Mouse (Mus musculus) forelimb bud, embryonic 11.5 days (tissue): ENCODE measurements around the gene Gstm4.
"Not testable (repeated sequence)": the region's sequence is repeated elsewhere in the genome, so short reads cannot be mapped to it uniquely, and the experiment has no call there.

Experiments
- DNase-seq: peaks from one replicate; pipeline ENCODE4 v3.0.0-alpha.2; 2012; ENCODE audit warnings: low read depth, low spot score

Gstm4 gene

DNA sequence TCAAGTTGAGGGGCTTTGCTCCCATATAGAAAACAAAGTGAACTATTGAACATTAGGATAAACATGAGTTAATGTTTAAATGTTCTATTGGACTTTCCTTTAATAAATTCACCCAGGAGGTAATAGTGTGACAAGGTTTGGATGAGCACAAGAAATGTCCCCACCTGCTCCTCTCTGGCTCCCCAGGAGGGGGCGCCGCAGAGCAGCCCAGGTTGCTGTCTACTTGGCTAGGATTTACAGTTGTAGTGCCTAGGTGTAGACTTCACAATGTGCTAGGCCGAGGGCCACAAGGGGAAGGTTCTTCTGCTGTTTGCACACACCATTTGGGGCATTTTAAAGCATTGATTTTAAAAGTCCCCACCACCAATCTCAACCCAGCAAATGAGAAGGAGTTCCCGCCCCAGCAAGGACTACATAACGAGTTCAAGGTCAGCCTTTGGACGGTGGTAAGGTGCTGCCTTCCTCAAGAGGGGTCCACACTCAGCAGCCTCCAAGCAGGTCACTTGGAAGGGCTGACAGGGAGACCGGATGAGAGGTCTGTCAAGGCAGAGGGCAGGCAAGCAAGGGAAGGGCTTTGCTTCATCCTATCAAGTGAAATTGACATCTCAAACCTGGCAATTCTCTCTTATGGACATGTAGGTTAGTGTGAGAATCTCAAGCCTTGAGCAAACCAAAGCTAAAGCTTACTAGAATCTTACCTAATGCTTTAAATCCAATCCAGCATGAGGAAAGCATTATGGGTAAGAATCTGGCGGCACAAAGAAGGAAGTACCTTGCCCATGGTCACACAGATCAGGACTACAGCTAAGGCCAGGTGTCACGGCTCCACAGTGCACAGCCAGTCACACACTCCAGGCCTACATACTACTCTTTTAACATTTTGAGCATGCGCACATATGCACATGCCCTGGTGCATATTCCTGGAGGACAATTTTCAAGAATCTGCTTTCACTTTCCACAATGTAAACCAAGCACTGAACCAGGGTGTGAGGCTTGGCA is 25.9 kb upstream of the Gstm4 start:
- peak; percentile 29 for DNase-seq

DNA sequence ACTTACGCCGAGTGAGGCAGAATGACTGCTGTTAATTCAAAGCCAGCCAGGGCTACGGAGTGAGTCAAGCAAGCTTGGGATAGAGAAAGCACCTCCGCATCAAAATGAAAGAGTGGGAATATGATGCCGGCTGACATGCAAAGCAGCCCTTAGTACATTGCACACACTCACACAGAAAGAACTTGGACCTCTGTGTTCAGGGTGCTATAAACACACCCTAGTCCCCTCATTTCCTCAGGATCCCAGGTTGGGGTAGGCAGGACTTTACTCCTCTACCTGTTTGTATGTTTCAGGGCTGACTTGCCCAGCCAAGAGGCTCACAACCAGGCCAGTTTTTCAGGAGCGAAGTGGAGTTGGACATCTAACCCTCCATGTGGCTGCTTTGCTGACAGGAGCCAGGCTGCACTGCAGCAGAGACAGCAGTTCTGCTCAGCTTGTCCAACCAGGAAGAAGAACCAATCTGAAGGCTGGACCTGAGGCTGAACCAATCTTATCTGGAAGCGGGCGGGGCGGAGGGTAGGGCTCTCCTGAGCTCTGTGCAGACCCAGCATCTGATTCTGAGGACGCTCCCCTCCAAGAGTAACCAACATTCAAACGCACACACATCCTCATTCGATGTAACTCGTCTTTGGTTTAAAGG is 24.7 kb upstream of the Gstm4 start:
- DNase-seq: no peak

DNA sequence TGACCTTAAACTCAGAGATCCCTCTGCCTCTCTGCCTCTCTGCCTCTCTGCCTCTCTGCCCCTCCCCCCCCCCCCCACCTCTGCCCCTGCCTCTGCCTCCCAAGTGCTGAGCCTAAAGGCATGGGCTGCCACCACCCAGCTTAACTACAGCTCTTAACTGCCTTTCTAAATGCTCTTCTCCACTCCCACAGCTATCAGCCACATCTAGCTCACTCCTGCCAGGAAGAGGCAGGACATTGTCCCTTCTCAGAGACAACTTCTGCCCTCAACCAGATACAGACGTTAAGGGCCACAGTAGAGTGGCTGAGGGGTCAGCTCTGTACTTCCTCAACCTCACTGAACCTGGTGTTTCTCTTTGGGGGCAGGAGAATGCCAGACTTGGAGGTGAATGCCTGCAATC is 24.1 kb upstream of the Gstm4 start:
- no peak for DNase-seq

DNA sequence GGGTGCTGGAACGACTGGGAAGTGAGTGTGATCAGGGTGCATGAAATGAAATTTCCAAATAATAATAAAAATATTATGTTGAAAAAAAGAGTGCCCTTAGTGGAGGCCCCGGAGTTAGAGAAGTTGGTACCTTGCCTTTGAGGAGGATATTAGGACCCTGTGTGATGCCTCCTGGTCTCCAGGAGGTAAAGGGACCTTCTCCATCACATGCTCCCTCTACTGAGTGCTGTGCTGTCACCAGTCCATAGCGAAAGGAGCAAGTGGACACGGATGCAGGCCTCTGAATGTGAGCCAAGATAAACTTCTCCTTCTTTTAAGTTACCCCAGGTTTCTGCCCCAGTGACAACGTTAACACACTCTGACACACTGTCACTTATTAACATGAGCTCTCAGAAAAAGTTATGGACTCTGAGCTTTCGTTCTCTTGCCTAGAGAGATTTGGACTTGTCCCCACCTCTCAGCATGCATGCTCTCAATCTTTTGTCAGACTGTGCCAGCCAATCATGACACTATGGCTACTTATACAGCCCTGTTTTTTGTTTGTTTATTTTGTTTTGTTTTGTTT is 22.8 kb upstream of the Gstm4 start:
- DNase-seq: no peak

DNA sequence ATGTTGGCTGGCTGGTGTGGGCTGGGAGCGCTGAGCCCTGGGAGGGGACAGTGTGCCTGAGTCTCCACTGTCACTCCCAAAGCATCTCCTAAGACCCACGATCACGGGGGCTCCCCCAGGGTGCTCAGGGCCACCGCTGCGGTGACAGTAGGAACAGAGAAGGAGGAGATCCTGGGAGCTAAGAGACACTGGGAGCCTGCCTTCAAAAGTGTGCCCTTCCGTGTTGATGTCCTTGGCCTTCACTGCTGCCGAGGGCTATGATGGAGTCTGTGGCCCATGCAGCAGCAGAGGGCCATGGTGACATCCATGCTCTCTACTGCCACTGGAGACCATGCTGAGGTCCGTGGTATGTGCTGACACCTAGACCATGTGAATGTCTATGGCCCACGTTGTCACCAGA is 20.9 kb upstream of the Gstm4 start:
- no peak for DNase-seq

DNA sequence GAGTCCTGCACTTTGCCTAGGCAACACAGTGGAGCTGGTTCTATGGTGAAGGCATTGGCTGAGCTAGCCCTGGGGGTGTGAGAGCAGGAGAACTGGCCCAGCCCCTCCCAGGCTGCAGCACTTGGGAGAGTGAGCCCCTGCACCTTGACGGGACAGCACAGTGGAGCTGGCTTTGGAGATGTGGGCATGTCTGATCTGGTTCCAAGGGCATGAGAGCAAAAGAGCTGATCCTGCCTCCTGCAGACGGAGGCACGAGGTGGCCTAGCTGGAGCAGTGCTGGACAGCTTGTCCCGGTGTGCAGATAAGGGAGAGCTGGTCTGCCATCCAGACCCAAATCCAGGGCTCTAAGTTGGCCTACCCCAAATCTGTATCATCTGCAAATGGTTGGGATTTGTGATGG is 20.0 kb upstream of the Gstm4 start:
- no peak for DNase-seq

DNA sequence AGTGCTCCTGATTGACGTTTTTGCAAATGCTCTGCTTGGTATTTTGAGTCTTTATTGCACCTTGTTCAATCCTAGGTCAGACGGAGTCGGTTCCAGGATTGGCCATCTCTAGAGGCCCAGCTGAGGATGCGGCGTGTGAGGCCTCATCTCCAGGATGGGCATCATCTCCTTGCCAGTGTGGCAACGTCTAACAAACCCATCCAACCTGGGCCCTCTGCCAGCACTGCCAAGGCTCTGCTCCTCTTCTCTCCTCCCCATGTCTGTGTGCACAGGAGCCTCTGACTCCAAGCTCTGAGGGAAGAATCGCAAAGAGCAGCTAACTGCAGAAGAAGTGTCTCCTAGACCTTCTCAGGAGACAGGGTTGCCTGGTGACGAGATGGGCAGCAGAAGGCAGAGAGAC is 18.0 kb upstream of the Gstm4 start:
- no peak for DNase-seq

DNA sequence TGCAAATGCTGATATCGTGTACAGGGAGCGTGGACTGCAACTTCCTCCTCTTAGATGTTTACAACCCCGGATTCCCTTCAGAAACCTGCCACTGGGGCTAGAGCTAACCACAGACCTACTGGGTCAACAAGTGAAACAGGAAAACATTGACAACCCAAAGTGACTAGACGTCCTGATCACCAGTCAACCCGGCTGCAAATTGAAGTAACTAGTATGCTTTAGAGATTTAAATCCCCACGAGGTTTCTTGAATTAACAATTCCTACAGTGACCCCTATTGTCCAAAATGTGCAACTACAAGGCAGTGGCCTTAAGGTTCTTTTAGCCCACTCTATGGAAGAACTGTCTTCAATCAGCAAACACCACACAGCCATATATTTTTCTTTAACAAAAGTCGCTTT is 16.7 kb upstream of the Gstm4 start:
- peak; percentile 81 for DNase-seq

DNA sequence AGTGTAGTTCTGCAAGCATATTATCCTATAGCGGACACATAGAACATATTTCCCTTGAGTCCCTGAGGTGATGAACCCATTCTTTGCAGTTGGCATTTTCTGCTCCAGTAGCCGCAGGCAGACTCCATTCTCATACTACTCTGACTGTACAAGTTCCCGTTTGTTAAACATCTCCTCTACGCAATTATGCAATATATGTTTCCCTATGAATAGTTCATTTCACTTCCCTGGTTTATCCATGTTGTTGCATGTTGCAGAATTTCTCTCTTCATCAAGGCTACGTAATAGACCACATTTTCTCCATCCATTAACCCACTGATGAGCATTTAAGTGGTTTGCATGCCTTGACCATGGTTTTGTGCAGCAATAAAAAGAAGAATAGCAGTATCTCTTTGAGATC is 5.8 kb upstream of the Gstm4 start:
- no peak for DNase-seq

DNA sequence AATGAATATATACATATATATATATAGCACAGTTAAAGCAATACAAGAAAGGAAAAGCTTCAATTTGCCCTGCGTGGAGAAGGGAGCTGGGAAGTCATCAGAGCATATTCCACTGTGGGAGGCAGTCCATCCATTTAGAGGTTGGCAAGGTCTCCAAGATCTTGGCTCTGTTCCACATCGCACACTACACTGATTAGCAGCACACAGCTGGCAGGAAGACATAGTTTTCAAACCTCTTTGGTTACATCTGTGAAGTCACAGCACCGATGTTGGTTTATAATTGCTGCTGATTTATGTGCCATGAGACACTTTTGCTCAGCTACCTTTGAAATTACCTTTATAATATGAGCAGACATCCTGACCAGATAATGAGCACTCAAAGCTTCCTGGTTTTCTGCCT is 3.6 kb upstream of the Gstm4 start:
- DNase-seq: no peak

DNA sequence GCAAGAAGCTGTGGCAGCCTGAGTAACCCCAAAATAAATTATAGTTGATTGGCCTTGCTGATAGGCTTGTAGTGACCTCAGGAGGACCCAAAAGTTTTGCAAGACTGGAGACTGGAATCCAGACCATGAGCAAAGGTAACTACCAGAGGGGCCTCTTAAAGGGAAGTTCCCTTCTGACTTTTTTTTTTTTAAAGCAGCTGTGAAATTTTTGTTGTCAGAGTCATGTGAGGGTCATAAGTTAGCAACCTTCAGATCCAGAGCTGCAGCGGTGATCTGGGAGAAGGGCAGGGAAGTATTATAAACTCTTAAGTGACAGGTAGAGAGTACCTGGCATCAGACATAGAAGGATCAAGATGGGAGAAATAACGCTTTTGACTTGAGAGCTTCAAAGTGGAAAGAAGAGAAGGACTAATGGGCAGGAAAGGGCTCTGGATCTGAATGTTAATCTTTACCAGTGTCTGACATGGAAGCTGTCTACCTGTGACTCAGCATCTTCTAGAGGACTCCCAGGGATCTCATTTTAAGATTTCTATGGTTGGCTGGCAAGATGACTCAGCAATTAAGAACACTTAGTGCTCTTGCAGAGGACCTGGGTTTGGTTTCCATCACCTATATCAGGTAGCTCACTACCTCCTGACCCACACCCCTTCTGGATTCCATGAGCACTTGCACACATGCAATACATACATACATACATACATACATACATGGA is 2.4 kb upstream of the Gstm4 start:
- DNase-seq: no peak

DNA sequence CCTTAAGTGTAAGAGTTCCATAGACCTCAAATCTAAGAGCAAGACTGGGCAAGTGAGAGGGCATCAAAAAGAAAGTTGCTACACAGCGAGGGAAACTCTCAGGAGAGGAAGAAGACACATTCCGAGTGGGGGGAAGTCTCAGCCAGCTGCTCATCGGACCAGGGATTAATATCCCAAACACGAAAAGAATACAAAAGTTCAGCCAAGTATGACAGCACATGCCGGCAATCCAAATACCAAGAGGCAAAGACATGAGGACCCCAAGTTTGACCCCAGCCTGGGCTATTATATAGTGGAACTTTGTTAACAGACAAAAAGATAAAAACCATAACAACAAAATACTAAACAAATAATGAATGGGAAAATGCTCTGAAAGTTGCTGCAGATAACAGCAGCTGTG is 11.5 kb downstream of the Gstm4 start:
- no peak for DNase-seq

DNA sequence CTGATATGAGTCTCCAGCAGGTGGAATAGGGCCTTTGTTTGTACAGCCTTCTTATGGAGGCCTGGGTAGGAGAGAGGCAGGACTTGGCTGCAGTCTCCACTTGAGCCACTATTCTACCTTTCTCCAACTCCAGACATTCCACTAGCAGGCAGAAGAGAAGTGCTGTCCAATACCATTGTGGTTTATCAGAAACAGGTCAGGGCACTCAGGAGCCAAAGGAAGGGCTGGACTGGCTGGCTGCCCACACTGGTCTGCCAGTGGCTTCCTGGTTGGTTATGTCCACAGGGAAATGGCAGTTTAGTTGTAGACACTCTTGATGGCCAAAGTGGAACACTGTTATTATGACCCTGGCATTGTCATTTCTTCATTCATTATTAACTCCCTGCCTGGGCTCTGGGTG is 12.6 kb downstream of the Gstm4 start:
- DNase-seq: no peak

DNA sequence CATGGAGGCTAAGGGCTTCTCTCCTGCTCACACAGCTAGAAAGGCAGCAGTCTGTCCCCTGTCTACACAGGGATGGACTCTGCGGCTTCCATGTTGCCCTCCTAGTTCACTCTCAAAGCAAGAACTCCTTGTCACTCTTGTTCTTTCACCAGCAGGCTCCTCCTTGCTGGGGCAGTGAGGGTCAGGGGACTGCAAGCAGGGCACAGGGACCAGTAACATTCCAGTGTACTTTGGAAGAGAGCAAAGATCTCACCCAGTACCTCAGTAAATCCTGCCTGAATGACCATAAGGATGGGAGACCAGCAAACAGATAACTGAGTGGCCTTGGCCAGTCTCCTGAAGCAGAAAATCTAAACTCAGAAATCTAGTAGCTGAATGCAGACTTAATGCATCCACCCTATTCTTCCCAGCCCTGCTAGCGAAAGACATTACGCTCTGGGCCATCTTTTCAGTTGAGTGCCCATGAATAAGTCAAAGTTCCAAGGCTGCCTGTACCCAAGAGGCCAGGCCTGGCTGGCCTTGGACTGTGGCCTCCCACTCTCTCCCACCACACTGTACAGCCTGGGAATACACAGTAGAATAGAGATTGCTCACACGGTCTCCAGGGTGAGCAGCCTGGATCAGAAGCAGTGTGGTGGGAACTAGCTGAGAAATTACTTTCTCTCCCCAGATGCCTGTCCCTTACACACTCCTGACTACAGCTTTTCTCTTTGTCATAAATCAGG is 15.9 kb downstream of the Gstm4 start:
- DNase-seq: no peak

DNA sequence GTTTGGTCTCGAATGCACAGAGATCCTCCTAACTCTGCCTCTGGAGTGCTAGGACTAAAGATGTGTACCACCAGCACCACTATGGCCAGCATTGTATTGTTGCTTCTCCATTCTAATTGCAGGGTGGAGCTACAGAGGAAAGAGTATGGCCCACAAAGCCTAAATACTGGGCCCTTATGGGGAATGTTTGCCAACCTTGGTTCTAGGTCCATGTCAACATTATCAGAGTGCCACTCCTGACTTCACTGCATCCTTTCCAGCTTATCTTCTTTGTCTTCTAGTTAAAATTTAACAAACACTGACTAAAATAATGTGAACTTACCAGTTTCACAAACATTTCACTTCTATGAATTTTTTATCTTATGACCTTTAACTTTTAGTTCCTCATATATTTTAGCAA is 18.1 kb downstream of the Gstm4 start:
- DNase-seq: no peak

DNA sequence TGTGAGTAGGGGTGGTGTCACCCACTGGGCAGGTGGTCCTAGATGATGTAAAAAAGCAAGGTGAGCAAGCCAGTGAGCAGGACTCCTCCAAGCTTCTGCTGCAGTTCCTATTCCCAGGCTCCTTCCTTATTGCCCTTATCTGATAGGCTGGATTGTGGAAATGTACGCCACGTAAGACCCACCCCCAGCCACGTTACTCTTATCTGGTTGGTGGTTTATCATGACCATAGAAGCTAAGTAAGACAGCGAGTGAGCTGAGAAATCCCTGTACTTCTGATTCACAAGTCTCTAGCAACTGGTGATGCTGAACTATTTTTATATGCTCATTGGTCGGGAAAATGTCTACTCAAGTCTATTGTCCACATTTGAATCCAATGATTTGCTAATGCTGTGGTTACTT is 18.6 kb downstream of the Gstm4 start:
- no peak for DNase-seq

DNA sequence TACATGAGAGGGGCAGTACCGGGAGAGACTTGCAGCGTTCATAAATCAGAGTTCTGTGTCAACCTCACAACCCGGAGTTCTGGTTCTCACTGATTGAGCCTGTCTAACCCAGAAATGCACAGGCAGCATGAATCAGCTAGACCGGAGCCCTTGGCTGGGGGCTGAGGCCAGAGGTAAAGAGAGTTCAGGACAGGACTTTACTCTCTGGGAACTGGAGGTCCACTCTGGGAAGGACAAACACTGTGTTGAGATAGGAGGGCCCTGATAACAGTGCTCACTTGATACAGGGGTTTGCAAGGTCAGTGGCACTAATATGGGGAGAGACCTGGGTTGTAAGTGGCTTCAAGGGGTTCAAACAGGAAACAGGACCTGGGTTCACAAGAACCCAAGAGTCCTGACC is 19.4 kb downstream of the Gstm4 start:
- DNase-seq: no peak

DNA sequence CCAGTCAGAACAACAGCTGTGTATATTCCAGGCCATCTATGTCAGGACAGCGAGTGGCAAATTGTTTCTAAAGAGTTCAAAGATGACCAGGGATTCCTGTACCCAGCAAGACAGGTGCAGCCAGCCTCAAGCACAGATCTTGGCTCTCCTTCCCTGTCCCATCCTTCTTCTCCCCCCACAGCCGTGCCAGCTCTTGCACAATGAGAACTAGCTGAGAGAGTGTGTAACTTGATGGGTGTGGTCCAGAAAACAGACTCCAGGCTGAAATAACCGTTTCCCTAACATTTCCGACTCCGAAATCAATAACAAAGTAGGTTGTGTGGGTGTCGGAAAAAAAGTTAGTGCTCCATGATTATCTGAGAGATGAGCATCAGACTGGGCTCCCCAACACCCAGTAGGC is 22.0 kb downstream of the Gstm4 start:
- no peak for DNase-seq

DNA sequence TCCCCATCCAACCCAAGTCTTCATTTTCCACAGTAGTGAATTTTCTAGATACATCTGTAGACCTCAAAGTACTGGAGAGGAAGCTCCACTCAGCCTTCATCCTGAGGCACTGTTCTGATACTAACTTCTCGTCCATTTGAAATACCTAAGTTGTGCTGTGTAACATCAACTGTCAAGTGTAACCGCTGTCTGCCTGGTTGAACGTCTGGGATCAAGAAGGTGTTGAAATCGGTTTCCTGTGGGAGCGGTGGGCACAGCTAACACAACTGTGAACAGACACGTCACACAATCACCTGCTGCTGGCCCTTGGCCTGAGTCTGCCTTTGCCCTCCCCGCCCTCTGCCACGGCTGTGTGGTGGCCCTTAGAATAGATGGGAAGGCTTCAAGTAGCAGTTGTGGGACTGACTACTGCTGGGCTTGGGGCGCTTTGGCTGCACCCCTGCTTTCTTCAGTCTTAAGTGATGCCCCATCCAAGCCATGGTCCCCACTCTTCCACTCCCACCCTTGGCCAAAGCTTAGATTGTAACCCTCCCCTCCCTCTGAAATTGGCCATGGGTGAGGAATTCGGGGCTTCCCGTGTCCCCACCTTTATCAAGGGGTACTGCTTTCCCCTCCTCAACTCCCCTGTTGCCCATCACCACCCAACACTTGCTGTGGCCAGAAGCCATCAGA is 24.2 kb downstream of the Gstm4 start:
- DNase-seq: not testable (repeated sequence)

DNA sequence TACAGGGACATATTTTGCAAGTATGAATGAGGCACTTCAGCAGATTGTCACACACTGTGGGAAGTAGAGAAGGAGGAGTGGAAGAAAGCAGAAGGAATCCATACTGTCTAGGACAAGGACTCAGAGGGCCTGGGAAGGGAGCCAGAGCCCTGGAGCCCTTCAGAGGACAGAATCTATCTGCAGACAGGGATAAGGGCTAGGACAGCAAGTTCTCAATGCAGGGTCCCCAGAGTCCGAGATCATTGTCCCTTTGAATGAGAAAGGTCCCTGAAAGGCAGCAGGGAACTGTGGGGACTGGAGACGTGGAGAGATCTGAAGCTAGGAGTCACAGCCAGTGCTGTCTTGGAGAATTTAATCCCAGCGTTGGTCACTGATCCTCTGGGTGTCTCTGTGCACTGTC is 25.5 kb downstream of the Gstm4 start:
- not testable (repeated sequence) for DNase-seq
